Mouse (Mus musculus): ENCODE measurements around the gene Atp8b5. TPM values are rescaled to one million over a fixed set of nuclear protein-coding genes. Genes with fewer than 3 reads are reported as not detected.

Atp8b5 gene
- polyA plus RNA-seq, 1 experiment from 2014 or later = 0.18 TPM

DNA sequence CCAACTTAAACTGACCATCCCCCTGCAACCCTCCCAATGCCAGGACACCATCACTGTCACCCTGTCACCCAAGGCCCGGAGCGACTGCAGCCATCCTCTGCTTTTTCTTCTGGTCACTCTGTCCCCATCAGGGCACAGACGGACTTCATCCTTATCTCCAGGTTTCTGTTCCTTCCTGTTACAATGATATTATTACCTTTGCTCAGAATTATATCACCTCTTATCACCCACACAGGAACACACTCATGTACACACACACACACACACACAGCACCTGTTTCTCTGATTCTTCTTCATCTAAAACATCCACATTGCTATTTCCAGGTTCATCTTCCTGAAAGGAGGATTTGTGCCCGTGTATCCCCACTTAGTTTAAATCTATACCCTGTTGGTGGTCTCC is 107.3 kb downstream of the Atp8b5 start:
- H3K4me1 ChIP-seq (replicated peaks) = no peaks in the 10 kb centered on the region
- H3K27ac ChIP-seq = no peak overlapping the region
- no peaks in the 10 kb centered on the region for H3K36me3 ChIP-seq
- no peaks in the 10 kb centered on the region for H3K9me3 ChIP-seq
- no peaks in the 10 kb centered on the region for H3K27me3 ChIP-seq (ENCODE audit: insufficient read depth, poor library complexity, severe bottlenecking)
- DNase-seq (ENCODE audit: low spot score) = no peak
- H3K4me3 ChIP-seq = no peak overlapping the region
- 85% methylated on average over 4 of the region's 4 CpGs for WGBS

DNA sequence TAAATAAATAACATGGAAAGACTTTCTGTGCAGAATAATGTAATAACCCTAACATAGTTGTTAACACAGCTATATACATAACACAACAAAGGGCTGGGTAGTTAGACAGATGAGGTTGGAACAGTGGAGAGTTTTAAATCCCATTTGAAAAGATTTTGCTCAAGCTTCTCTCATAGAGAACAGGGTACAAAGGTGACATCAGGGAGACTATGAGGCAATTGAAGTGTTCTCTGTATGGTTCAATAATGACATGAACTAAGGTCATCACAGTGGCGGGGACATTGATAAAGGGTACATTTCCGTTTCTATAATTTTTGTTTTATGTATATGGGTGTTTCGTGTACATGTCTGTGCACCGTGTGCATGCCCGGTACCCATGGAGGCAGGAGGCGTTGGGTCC is 112.6 kb downstream of the Atp8b5 start:
- H3K9me3 ChIP-seq = no peaks in the 10 kb centered on the region
- H3K4me1 ChIP-seq (replicated peaks) = peaks cover 23% of the 10 kb centered on the region
- 88% methylated on average over 6 of the region's 6 CpGs for WGBS
- no peak for DNase-seq (ENCODE audit: low spot score)
- no peak overlapping the region for H3K4me3 ChIP-seq
- no peak overlapping the region for H3K27ac ChIP-seq
- peaks cover 23% of the 10 kb centered on the region for H3K27me3 ChIP-seq (ENCODE audit: insufficient read depth, poor library complexity, severe bottlenecking)
- H3K36me3 ChIP-seq = no peaks in the 10 kb centered on the region

- Histone ChIP-seq H3K36me3 (no peaks in the 10 kb centered on the region), H3K9me3 (no peaks in the 10 kb centered on the region), H3K4me3 (peak overlapping the region; percentile 73), H3K27me3 (ENCODE audit: insufficient read depth, poor library complexity, severe bottlenecking) (peaks cover 23% of the 10 kb centered on the region), H3K4me1 (replicated peaks) (peaks cover 23% of the 10 kb centered on the region), H3K27ac (0 out of 2 replicates have a peak overlapping the region, but pooled peaks have one; percentile 89)
- WGBS = 67% methylated on average over 10 of the region's 10 CpGs
- no peak for DNase-seq (ENCODE audit: low spot score)
Measured at GRCm38 (mm10) chr4:43380951-43381350, 114.0 kb downstream of the Atp8b5 start.

DNA sequence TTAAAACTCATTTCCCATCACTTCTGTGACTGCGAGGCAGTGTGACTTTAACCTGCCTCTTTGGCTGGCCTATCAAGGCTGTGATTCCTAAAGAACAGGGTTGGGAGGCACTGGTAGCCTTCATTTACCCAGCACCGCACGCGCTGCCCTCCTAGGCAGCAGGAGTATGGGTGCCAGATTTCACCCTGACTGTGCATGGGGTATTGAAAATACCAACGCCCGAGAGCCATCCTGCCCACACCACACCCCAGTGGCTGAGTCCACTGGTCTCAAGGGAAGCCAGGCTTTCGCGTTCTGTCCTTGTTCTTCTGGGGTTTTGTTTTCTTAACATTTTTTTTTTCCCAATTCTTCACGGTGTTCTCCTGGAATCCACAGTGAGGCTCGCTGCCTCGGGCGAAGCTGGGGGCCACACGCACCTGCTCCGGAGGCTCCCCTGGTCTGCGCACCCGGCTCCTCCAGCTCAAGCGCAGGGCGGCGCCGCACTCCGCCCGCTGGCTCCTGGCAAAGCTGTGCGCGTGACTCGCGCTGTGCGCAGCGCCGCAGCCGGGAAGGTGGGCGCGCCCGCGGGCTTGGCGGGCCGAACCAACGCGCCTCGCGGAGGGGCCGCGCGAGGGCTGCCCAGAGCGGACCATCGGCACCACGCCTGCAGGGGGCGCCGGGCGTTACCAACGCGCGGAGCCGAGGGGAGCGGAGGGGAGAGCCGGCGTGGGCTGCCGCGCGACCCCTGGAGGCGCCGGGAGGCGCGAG is 114.6 kb downstream of the Atp8b5 start, which contains the start of gene Rusc2:
Gene Rusc2 (plus strand): TSS at position 572 of the 747 bp plus-strand sequence.
- no peaks in the 10 kb centered on the region for H3K9me3 ChIP-seq
- H3K4me1 ChIP-seq (replicated peaks) = peaks cover 23% of the 10 kb centered on the region
- 2% methylated on average over 63 of the region's 63 CpGs for WGBS
- H3K36me3 ChIP-seq = no peaks in the 10 kb centered on the region
- H3K27ac ChIP-seq = peak within 1 kb of the TSS; percentile 89
- H3K4me3 ChIP-seq = peak within 1 kb of the TSS; percentile 73
- H3K27me3 ChIP-seq (ENCODE audit: insufficient read depth, poor library complexity, severe bottlenecking) = peaks cover 23% of the 10 kb centered on the region
- DNase-seq (ENCODE audit: low spot score) = peak; percentile 84

GRCm38 (mm10) chr4:43382155-43383020 is 115.4 kb downstream of the Atp8b5 start:
- Histone ChIP-seq H3K27ac (peak overlapping the region; percentile 89), H3K36me3 (no peaks in the 10 kb centered on the region), H3K4me1 (replicated peaks) (peaks cover 23% of the 10 kb centered on the region), H3K9me3 (no peaks in the 10 kb centered on the region), H3K4me3 (peak overlapping the region; percentile 73), H3K27me3 (ENCODE audit: insufficient read depth, poor library complexity, severe bottlenecking) (peaks cover 23% of the 10 kb centered on the region)
- no peak for DNase-seq (ENCODE audit: low spot score)
- 7% methylated on average over 29 of the region's 33 CpGs for WGBS

- H3K4me1 ChIP-seq (replicated peaks) = peaks cover 23% of the 10 kb centered on the region
- DNase-seq (ENCODE audit: low spot score) = no peak
- H3K27ac ChIP-seq = no peak overlapping the region
- 77% methylated on average over 11 of the region's 11 CpGs for WGBS
- no peaks in the 10 kb centered on the region for H3K36me3 ChIP-seq
- H3K9me3 ChIP-seq = no peaks in the 10 kb centered on the region
- no peak overlapping the region for H3K4me3 ChIP-seq
- H3K27me3 ChIP-seq (ENCODE audit: insufficient read depth, poor library complexity, severe bottlenecking) = peaks cover 23% of the 10 kb centered on the region
Measured at GRCm38 (mm10) chr4:43383246-43384082, 116.5 kb downstream of the Atp8b5 start.

DNA sequence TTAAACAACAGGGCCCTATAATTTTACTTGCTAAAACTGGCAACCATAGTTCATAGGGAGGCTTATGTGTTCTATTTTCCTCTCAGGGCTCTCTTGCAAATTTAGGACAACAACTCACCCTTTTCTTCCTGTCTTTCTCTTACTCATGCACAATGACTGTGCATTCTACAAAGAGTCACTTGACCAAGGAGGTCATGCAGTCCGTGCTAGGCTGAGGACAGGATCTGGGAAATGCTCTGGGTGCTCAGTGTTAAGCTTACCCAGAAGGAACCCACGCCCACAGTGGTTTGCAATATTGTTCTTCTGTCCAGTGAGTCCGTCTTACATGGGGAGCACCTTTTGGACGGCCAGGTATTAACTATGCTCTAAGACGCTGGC is 117.1 kb downstream of the Atp8b5 start:
- Histone ChIP-seq H3K4me3 (no peak overlapping the region), H3K27me3 (ENCODE audit: insufficient read depth, poor library complexity, severe bottlenecking) (peaks cover 23% of the 10 kb centered on the region), H3K36me3 (no peaks in the 10 kb centered on the region), H3K9me3 (no peaks in the 10 kb centered on the region), H3K4me1 (replicated peaks) (peaks cover 23% of the 10 kb centered on the region), H3K27ac (no peak overlapping the region)
- DNase-seq (ENCODE audit: low spot score) = no peak
- 83% methylated on average over 5 of the region's 5 CpGs for WGBS

DNA sequence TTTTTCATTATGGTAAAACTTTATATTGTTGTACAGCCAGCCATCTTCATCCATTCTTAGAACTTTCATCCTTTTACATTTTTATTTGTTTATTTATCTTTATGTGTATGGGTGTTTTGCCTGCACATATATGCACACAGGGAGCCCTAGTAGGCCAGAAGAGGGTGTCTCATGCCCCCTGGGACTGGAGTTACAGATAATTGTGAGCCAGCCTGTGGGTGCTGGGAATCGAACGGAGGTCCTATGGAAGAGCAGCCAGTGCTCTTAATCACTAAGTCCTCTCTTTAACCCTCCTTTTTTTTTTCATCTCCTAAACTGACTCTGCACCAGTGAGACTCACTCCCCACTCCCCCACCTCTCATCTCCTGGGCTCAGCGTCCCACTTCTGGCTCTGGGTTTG is 117.6 kb downstream of the Atp8b5 start:
- no peak for DNase-seq (ENCODE audit: low spot score)
- Histone ChIP-seq H3K9me3 (no peaks in the 10 kb centered on the region), H3K36me3 (no peaks in the 10 kb centered on the region), H3K27me3 (ENCODE audit: insufficient read depth, poor library complexity, severe bottlenecking) (peaks cover 23% of the 10 kb centered on the region), H3K27ac (no peak overlapping the region), H3K4me3 (no peak overlapping the region), H3K4me1 (replicated peaks) (peaks cover 23% of the 10 kb centered on the region)
- WGBS = 90% methylated on average over 3 of the region's 3 CpGs

- peaks cover 24% of the 10 kb centered on the region for H3K4me1 ChIP-seq (replicated peaks)
- H3K27ac ChIP-seq = no peak overlapping the region
- H3K4me3 ChIP-seq = no peak overlapping the region
- H3K27me3 ChIP-seq (ENCODE audit: insufficient read depth, poor library complexity, severe bottlenecking) = peaks cover 4% of the 10 kb centered on the region; the same call in 1 of the 2 replicates
- DNase-seq (ENCODE audit: low spot score) = no peak
- H3K9me3 ChIP-seq = no peaks in the 10 kb centered on the region
- H3K36me3 ChIP-seq = no peaks in the 10 kb centered on the region
Measured at GRCm38 (mm10) chr4:43386932-43387331, 120.0 kb downstream of the Atp8b5 start.

DNA sequence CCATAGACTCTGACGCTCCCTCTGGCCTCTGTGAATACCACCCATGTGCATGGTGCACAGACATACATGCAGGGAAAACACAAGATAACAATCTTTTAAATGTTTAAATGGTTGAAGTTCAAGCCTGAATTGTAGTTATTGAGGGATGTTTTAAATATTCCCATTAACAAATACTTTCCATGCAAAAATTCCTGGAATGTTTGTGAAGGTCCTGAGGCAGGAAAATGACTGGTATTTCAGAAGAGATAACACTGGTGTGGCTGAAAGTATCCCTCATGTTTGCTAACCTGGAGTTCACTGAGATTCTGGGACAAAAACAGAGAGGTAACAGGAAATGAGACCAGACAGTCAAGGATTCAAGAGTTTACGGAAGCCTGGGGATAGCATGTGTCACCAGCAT is 122.4 kb downstream of the Atp8b5 start:
- H3K36me3 ChIP-seq = no peaks in the 10 kb centered on the region
- no peaks in the 10 kb centered on the region for H3K9me3 ChIP-seq
- no peak overlapping the region for H3K27ac ChIP-seq
- WGBS = 84% methylated on average over 2 of the region's 2 CpGs
- H3K4me1 ChIP-seq (replicated peaks) = peaks cover 20% of the 10 kb centered on the region
- no peaks in the 10 kb centered on the region for H3K27me3 ChIP-seq (ENCODE audit: insufficient read depth, poor library complexity, severe bottlenecking)
- no peak overlapping the region for H3K4me3 ChIP-seq
- DNase-seq (ENCODE audit: low spot score) = no peak

- Histone ChIP-seq H3K36me3 (no peaks in the 10 kb centered on the region), H3K4me3 (no peak overlapping the region), H3K4me1 (replicated peaks) (peaks cover 25% of the 10 kb centered on the region), H3K27ac (peak overlapping the region; percentile 9; the same call in 1 of the 2 replicates), H3K9me3 (no peaks in the 10 kb centered on the region), H3K27me3 (ENCODE audit: insufficient read depth, poor library complexity, severe bottlenecking) (no peaks in the 10 kb centered on the region)
- DNase-seq (ENCODE audit: low spot score) = no peak
- 70% methylated on average over 9 of the region's 9 CpGs for WGBS
Measured at GRCm38 (mm10) chr4:43389845-43390440, 123.0 kb downstream of the Atp8b5 start.

DNA sequence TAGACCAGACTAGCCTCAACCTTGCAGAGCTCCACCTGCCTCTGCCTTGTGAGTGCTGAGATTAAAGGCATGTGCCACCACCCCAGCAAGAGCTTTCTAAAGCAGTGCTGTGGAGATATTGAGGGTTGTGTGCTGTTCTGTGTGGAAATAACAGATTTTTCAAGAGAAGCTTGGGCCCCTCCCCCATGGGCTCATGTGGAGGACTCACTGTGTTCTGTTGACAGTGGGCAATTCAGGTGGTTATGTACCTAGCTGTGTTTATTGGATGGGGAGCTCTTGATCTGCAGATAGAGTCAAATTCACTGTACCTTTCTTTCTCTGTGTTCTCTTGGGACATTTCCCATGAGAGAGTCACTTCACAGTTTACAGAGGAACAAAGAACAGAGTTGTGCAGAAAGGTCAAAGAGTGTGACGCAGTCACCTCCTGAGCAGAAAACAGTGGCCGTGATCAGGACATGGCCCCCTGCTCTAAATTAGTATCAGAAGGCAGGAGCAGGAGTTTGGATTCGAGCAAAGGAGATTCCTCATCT is 124.6 kb downstream of the Atp8b5 start:
- 66% methylated on average over 3 of the region's 3 CpGs for WGBS
- Histone ChIP-seq H3K27me3 (ENCODE audit: insufficient read depth, poor library complexity, severe bottlenecking) (no peaks in the 10 kb centered on the region), H3K36me3 (no peaks in the 10 kb centered on the region), H3K4me3 (no peak overlapping the region), H3K27ac (no peak overlapping the region), H3K4me1 (replicated peaks) (peaks cover 25% of the 10 kb centered on the region), H3K9me3 (no peaks in the 10 kb centered on the region)
- no peak for DNase-seq (ENCODE audit: low spot score)
